Mouse (Mus musculus): ENCODE data around the gene Ms4a2.

The Ms4a2 gene

DNA sequence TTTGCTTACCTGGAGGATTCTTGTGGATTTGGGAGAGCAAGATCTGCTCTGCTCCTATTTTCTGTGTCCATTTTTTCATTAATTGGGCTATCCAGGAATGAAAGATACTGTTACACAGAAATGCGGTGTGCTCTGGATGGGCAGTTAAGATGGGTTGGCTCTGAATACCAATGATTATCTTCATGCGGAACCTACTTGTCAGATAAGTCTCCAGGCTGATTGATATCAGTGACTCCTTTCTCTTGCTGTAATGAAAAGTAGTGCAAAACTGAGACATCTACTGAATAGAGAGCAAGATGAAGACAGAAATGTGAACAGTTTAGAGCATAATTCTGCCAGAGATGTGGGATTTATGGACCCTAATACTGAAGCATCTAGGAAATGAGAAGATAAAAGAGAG, at the start of gene Ms4a2:
Gene Ms4a2, minus strand, starts transcription at position 169 of the 400 bp plus-strand sequence.
- no peak for DNase-seq (ENCODE audit: extremely low read depth, low read depth, low spot score)

DNA sequence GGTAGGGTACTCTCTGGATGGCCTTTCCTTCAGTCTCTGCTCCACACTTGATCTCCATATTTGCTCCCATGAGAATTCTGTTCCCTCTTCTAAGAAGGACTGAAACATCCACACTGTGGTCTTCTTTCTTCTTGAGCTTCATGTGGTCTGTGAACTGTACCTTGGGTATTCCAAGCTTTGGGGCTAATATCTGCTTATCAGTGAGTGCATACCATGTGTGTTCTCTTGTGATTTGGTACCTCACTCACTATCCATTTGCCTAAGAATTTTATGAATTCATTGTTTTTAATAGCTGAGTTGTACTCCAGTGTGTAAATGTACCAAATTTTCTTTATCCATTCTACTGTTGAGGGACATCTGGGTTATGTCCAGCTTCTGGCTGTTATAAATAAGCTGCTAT, 38.0 kb upstream of the Ms4a2 start:
- no peak for DNase-seq (ENCODE audit: extremely low read depth, low read depth, low spot score)

DNA sequence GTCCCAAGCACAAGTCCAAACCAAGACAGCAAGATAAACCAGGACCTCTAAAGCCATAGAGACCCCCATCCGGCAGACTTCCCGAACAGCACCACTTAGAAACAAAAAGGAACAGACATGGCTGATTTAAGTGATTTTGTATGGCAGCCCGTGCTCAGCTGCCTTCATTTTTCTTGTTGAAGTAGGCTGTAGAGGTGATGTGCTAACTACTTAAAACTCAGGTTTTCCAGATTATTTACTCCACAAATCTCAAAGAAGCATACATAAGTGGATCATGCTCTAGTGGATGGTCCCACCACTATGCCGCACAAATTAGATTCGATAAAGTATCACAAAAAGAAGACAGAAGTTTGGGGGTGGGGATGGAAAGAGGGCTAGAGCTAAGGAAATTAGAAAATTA, 36.9 kb upstream of the Ms4a2 start, which contains the start of gene Oosp2:
Gene Oosp2, minus strand, starts transcription at position 101 of the 400 bp plus-strand sequence.
- no peak for DNase-seq (ENCODE audit: extremely low read depth, low read depth, low spot score)

DNA sequence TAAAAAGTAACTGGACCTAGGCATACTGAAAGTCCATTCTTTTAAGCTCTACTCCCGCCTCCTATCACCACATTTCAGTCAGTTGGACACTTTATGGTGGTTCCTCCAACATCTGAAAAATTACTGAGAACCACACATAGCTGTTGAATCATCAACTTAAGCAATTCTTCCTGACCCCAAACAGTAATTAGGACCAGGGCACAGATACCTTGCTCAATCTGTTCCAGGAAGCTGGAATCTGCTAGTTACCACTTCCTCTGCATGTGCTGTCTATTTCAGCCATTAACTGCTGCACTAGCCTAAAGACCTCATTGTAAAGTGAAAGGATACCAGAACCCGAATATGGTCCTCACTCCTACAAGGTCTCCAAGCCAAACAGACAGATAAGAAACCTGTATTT, 35.6 kb upstream of the Ms4a2 start:
- no peak for DNase-seq (ENCODE audit: extremely low read depth, low read depth, low spot score)

DNA sequence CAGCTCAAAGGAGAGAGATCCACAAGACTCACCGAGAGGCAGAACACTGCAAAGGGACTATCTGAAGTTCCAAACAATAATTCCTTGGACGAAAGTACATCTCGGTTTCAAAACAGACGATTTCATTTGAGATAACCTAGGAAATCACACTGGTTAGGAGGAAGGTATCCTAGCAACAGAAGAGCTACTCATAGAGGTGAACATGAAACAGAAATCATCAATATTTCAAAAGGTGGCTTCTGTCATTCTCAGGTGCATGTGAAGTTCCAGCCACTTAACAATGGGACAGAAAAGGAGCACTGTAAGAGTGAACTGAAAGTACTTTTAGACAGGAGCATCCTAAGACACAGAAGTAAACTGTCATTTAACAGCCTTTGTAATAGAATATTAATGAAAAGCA, 26.0 kb upstream of the Ms4a2 start:
- no peak for DNase-seq (ENCODE audit: extremely low read depth, low read depth, low spot score)

DNA sequence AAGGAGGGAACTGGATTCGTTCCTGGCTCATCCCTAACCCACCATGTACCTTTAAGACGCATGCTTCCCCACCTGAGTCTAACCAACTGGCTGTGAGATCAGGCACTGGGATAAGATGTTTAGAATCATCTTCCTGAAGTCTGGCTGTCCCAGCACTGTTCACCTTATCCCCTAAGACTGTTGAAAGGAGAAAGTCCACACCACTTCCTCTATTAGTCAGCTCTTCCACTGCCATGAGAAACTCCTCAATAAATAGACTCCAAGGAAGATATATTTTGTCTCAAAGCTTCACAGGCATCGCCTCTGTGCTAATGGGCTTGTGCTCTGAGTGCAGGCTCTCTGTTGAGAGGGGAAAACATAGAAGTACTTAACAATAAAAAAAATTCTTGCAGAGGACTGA, 22.6 kb upstream of the Ms4a2 start:
- DNase-seq (ENCODE audit: extremely low read depth, low read depth, low spot score): no peak

DNA sequence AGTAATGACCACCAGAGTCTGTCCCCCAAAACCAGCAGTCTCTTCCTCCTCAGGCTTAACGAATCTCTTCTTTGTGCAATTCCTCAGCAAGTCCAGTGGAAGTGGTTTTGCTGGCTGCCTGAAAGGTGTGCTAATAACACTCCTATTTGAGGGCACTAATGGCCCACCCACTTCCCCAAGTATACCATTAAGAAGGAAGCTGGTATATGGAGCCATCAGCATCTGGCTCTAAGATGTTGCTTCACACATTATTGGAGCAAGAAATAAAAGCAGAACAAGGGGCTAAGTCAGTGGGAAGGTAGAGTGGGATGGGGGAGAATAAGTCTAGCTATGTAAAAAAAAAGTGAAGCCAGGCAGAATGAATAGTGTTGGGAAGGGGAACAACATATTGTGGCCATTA, 17.2 kb upstream of the Ms4a2 start, which contains the start of gene Ms4a3:
Gene Ms4a3, minus strand, starts transcription at position 120 of the 400 bp plus-strand sequence.
- DNase-seq (ENCODE audit: extremely low read depth, low read depth, low spot score): no peak

DNA sequence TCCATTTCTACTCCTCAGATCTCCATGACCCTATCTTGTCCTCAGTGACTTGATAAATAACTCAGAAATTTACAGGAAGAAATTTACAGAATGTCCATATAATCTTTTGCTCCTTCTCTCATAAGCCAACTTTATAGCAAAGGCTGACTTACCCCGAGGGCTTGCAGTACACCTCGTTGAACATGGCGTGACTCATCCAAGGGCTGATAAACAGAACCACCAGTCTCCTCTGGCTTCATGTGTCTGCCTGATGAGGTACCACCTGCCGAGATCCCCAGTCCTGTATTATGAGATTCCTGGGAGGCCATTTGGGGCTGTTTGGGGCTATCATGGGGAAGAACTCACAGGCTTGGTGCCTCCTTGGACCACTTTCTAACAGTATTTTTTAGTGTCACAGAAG, 15.5 kb upstream of the Ms4a2 start:
- DNase-seq (ENCODE audit: extremely low read depth, low read depth, low spot score): no peak

DNA sequence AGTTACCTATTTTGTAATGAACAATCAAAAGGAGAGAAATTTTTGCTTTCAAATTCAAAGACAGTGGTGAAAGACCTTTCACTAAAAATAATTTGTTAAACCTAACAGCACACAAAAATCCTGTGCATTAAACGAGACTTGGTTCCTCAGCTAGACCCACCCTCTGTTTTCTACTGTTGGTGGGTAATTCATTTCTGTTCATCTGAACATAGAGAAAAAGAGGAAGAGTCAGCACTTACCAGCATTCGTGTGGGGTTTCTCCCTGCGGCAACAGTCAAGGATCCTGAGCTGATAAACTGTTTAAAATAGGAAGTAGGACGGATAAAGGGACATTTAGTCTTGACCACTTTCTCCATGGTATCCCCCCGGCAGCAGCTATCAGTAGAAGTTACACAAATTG, 12.1 kb upstream of the Ms4a2 start:
- no peak for DNase-seq (ENCODE audit: extremely low read depth, low read depth, low spot score)

DNA sequence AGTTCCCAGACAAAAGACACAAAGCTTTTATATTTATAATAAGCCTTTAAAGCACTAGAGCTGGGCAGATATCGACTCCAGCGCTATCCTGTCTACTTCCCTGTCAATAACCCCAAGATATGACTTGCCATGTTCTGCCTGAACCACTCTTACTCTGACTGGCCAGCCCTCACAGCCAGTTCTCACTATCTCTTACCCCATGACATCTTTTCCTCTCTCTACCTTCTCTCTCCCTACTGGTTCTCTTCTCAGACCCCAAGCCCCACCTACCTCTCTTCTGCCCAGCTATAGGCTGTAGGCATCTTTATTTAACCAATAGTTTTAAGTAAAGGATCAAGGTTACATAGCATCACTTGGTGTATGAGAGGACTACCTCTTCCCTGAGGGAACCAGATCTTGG, 10.8 kb upstream of the Ms4a2 start:
- DNase-seq (ENCODE audit: extremely low read depth, low read depth, low spot score): no peak

DNA sequence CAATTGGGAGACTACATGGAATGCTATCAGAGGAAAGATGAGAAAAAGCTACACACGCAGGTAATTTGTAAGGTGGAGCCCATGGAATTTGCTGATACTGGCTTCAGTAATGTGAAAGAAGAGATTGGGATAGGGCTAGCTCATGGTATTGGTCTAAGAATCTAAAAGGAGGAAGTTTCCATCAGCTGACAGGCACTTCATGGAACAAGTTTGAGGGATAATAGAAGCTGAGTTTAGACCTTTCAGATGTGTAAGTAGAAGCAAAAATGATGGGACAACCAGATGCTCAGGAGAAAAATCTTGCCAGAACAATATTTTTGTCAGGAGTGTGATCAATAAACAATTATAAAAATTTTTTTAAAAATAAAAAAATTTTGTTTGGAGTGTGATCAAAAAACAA, 10.2 kb upstream of the Ms4a2 start:
- no peak for DNase-seq (ENCODE audit: extremely low read depth, low read depth, low spot score)

DNA sequence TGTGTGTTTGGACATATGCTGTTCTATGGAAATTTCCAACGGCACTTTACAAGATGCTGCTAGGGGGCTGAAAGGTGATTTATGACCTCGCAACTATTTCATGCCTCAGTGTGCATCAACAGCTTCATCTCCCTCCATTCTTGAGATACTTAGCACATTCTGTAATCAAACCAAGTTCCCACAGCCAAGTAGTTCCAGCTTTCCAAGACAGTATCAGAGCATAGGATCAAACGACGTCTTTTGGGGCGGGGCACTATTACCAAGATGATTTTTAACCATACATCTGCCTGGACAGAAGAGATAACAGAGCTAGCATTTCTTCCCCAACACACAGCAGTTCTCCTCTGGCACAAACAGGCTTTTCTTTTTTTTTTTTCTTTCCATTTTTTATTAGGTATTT, 1.7 kb upstream of the Ms4a2 start:
- no peak for DNase-seq (ENCODE audit: extremely low read depth, low read depth, low spot score)

DNA sequence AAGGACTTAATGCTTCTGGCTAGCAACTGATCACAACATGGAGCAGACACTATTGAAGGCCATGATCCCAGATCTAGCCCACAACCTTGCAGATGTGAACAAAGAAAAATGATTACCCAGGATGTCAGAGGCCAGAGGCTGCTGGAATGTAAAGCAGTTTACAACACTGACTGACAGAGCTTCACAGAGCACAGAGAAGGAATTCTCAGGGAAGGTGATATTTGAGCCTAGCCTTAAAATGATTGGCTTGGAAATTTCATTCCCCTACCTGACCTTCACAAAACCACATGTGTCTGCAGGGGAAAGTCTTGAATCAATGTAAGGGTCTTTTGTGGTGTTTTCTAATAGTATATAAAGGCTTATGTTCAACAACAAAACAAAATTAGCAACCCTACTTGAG, 1.3 kb upstream of the Ms4a2 start:
- no peak for DNase-seq (ENCODE audit: extremely low read depth, low read depth, low spot score)

DNA sequence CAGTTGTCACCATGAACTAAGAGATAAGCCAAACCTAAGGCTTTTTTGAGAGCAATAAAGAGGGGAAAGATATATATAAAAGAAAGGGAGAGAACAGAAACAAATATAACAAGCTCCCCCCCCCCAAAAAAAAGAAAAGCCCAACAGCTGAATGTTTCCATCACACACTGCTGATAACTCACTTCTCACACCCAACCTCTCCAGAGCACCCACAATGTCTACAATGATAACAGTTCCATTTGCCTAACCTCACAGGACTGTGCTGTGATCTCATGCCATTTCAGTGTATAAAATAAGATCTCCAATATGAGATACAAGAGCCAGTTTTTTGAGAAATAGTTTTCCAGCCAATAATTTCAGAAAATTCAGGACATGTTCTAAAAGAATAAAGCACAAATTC, 5.5 kb downstream of the Ms4a2 start:
- no peak for DNase-seq (ENCODE audit: extremely low read depth, low read depth, low spot score)

DNA sequence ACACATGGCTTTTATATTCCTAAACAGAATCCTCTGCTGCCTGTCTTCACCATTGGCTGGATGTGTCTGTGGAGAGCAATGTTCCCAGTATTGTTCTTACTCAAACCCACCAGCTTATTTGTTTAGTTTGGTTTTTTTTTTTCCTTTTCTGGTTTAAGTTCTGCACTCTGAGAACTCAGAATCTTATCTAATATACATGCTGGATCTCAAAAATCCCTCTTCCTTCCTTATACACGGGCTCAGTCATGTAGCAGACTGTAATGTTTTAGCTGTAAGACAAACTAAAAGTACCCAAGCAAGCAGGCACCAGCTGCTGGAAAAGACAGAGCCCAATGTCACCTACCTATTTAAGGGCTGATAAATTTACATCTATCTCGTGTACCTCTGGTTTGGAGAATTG, 8.7 kb downstream of the Ms4a2 start:
- no peak for DNase-seq (ENCODE audit: extremely low read depth, low read depth, low spot score)

DNA sequence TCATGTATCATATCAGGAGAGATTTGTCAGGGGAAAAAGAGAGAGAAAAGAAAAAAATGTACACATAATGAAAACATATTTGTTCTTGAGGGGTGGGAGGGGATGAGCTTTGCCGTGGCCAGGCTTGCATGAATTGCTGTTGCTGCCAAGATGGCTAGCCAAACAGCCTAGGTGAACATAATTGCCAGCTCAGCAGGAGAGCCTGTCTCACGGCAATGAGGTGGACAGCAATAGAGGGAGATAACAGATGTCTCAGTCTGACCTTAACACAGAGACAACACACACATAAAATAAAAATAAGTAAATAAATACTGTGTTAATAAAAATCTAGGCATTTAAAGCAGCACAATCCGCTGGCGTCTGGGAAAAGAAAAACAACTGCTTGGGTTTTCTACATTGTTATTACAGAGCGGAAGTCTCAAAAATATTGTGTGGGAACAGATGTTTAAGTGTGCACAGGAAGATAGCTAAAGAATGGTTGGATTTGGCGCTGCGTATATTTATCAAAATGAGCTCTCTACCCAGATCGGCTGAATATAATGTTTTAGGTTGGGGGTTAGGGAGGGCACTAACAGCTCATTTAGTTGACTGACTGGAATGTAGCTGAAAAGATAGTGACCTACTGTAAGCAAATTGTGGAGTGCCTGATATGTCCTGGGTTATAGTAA, 9.6 kb downstream of the Ms4a2 start:
- DNase-seq (ENCODE audit: extremely low read depth, low read depth, low spot score): no peak

DNA sequence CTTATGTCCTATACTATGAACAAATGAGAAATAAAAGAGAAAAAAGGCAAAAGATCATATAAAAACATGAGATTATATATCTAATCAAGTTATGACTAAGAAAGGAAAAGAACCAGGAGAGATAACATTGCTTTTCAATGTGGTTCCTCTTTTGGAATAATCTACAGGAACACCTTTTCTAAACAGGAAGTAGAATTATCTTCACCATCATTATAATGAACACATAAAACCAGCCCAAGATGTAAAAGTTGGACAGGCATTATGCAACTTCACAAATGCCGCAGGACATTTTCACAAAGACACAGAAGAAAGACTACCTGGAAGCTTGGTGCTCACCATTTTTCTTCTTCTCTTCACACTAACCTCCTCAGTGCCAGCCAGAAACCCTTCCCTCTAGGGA, 10.4 kb downstream of the Ms4a2 start:
- DNase-seq (ENCODE audit: extremely low read depth, low read depth, low spot score): no peak

DNA sequence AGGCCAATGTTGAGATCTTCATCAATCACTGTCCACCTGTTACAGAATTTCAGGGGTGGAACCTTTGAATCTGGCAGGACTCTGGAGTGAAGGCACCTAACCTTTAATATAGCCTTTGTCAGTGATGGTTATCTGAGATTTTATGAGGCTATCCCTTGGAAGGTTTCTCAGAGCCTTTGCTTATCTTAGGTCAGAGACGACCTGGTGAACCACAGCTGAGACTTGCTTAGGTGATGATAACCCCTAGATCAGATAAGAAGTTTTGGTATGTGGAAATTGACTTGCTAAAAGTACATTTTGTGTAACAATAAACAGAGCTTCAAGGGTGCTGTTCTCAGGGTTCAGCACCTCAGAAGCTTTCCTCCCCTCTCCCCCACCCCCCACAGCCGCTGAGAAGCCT, 11.2 kb downstream of the Ms4a2 start:
- DNase-seq (ENCODE audit: extremely low read depth, low read depth, low spot score): no peak

DNA sequence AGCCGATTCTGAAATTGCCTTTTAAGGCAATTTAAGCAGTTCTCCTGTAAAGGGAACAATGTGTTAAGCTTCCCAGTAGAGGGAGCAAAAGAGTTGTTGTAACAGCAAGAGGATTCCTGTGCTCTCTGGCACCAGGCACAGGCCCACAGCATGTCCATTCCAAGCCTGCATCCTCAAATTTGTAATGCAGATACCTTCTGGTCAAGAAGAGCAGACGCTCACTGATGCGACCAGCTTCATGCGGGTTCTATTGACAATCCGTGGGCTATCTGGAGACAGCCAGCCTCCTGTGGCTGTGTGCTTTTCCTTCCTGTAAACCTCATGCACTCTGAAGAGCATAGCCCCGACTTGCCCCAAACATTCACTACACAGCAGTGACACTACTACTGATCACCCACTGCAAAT, 12.0 kb downstream of the Ms4a2 start:
- DNase-seq (ENCODE audit: extremely low read depth, low read depth, low spot score): no peak

DNA sequence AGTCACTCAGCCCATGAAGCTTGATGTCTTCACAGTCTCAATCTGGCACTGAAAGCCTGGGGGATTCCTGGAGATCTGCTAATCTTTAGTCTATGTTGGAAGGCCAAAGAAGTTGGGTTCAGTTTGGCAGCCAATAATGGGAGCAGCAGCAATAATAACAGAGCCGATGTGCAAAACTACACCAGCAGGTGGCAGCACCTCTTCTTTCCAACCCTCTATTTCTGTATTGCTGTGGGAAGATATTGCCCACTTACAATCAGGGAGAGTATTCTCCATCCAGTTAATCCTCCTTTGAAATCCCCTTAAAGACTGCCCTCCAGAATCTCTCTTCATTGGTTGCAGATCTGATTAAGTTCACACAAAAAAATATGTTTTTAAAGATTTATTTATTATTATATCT, 15.3 kb downstream of the Ms4a2 start:
- DNase-seq (ENCODE audit: extremely low read depth, low read depth, low spot score): no peak

DNA sequence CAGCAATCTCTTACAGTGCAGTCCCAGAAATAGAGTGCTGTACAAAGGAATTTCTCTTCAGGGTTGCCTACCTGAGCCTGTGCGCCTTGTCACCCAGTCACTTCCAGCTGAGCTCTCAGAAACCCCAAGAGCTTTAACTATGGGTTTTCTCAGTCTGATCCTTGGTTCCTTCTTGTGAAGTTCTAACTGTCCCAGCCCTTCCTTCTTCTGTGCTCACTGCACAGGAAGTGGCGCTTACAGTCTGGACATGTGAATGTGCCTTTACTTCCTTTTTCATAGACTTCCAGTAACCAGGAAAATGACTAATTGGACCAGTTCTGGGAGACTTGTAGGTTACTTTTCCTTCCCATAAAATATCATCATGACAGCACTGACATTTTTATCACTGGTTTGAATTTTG, 18.9 kb downstream of the Ms4a2 start, which contains the start of gene Ms4a6d:
Gene Ms4a6d, minus strand, starts transcription at position 247 of the 400 bp plus-strand sequence.
- DNase-seq (ENCODE audit: extremely low read depth, low read depth, low spot score): no peak

DNA sequence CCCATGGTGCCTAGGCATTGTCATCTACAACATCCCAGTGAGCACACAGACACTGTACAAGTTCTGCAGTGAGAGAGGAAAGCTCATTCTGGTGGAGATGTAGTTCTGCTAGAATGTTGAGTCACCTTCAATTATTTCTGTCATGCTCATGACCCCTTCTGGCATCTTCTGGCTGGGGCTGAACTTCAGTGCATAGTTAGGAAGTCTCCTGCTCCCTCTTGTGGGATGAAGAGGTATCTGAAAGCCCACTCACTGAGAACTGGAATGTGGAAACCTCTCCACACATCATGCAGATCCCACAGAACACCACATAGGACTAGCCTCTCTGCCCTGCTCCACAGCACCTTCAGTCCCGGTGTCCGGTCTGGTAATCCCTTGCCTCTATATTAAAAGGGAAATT, 21.5 kb downstream of the Ms4a2 start:
- no peak for DNase-seq (ENCODE audit: extremely low read depth, low read depth, low spot score)

DNA sequence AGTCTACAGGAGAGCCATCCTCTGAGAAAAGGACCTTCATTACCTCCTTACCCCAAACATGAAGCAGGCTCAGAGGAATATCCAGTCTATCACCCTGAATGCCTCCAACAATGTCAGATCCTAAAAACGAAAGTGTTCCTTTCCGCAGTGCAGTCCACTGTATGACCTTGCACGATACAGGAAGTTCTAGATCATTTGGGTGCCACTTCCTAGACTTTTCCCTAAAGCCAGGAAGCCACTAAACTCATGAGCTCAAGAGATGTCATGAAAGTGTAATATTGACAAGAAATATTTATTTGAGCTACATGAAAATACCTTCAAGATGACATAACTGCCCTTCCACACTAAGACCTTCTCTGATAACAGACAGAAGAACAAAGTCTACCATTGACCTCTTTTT, 22.2 kb downstream of the Ms4a2 start:
- no peak for DNase-seq (ENCODE audit: extremely low read depth, low read depth, low spot score)

All from fat pad, adult 2 months (tissue).